Mouse (Mus musculus): Measurements from ENCODE around the gene Nenf. TPM values are rescaled to one million over a fixed set of nuclear protein-coding genes. Genes with fewer than 3 reads are reported as not detected.

Nenf gene
- polyA plus RNA-seq, 1 experiment from 2014 or later, result 74.3 TPM

- Histone ChIP-seq H3K9me3 (replicated peaks; ENCODE audit: control insufficient read depth, low read length) (no peaks in the 10 kb centered on the region), H3K27me3 (ENCODE audit: control insufficient read depth, insufficient read depth, low read length) (no peaks in the 10 kb centered on the region), H3K4me2 (ENCODE audit: low read depth, low read length) (no peak overlapping the region), H3K36me3 (replicated peaks; ENCODE audit: control insufficient read depth, insufficient read depth, low read depth, low read length) (no peaks in the 10 kb centered on the region), H3K27ac (replicated peaks; ENCODE audit: low read depth, low read length) (no peak overlapping the region), H3K4me1 (ENCODE audit: control insufficient read depth, insufficient read depth, low read length) (no peaks in the 10 kb centered on the region), H3K4me3 (ENCODE audit: low read depth, low read length) (no peak overlapping the region), H3K9ac (replicated peaks; ENCODE audit: low read length) (no peak overlapping the region)
- no peak for DNase-seq (ENCODE audit: low spot score)
- no peak for ATAC-seq (replicated peaks; ENCODE audit: insufficient number of reproducible peaks, low FRiP score, low TSS enrichment, low read depth)
- WGBS, result 56% methylated on average over 6 of the region's 6 CpGs
Observed at GRCm38 (mm10) chr1:191304216-191304615, 13.8 kb downstream of the Nenf start.

DNA sequence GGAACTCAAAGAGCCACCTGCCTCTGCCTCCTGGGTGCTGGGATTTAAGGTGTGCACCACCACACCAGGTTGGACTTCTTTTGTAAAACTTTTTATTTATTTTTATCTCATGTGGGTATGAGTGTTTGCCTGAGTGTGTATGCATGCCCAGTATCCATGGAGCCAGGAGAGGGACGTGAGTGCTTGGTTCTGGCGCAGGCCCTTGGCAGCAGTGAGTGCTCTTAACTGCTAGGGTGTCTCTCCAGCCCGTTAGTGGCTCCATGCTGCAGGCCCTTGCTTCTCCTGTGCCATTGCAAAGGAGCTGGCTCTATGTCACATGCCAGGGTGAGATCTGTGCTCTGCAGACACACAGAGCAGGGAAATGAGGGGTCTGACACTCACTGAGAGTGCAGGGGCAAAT lies 14.3 kb downstream of the Nenf start:
- no peak overlapping the region for H3K27ac ChIP-seq (replicated peaks; ENCODE audit: low read depth, low read length)
- WGBS, result 68% methylated on average over 3 of the region's 3 CpGs
- no peak overlapping the region for H3K4me2 ChIP-seq (ENCODE audit: low read depth, low read length)
- no peak overlapping the region for H3K9ac ChIP-seq (replicated peaks; ENCODE audit: low read length)
- ATAC-seq (replicated peaks; ENCODE audit: insufficient number of reproducible peaks, low FRiP score, low TSS enrichment, low read depth), result no peak
- no peaks in the 10 kb centered on the region for H3K36me3 ChIP-seq (replicated peaks; ENCODE audit: control insufficient read depth, insufficient read depth, low read depth, low read length)
- H3K4me3 ChIP-seq (ENCODE audit: low read depth, low read length), result no peak overlapping the region
- no peaks in the 10 kb centered on the region for H3K9me3 ChIP-seq (replicated peaks; ENCODE audit: control insufficient read depth, low read length)
- H3K4me1 ChIP-seq (ENCODE audit: control insufficient read depth, insufficient read depth, low read length), result no peaks in the 10 kb centered on the region
- DNase-seq (ENCODE audit: low spot score), result no peak
- no peaks in the 10 kb centered on the region for H3K27me3 ChIP-seq (ENCODE audit: control insufficient read depth, insufficient read depth, low read length)

GRCm38 (mm10) chr1:191301903-191302302 lies 16.1 kb downstream of the Nenf start:
- ATAC-seq (replicated peaks; ENCODE audit: insufficient number of reproducible peaks, low FRiP score, low TSS enrichment, low read depth) (no peak), DNase-seq (ENCODE audit: low spot score) (no peak)
- Histone ChIP-seq H3K9me3 (replicated peaks; ENCODE audit: control insufficient read depth, low read length) (no peaks in the 10 kb centered on the region), H3K27ac (replicated peaks; ENCODE audit: low read depth, low read length) (no peak overlapping the region), H3K9ac (replicated peaks; ENCODE audit: low read length) (no peak overlapping the region), H3K4me2 (ENCODE audit: low read depth, low read length) (no peak overlapping the region), H3K36me3 (replicated peaks; ENCODE audit: control insufficient read depth, insufficient read depth, low read depth, low read length) (no peaks in the 10 kb centered on the region), H3K27me3 (ENCODE audit: control insufficient read depth, insufficient read depth, low read length) (no peaks in the 10 kb centered on the region), H3K4me3 (ENCODE audit: low read depth, low read length) (no peak overlapping the region), H3K4me1 (ENCODE audit: control insufficient read depth, insufficient read depth, low read length) (no peaks in the 10 kb centered on the region)
- WGBS, result 36% methylated on average over 4 of the region's 4 CpGs

- H3K4me3 ChIP-seq (ENCODE audit: low read depth, low read length), result no peak overlapping the region
- H3K9me3 ChIP-seq (replicated peaks; ENCODE audit: control insufficient read depth, low read length), result no peaks in the 10 kb centered on the region
- H3K27me3 ChIP-seq (ENCODE audit: control insufficient read depth, insufficient read depth, low read length), result no peaks in the 10 kb centered on the region
- DNase-seq (ENCODE audit: low spot score) (peak; percentile 38), ATAC-seq (replicated peaks; ENCODE audit: insufficient number of reproducible peaks, low FRiP score, low TSS enrichment, low read depth) (no peak)
- H3K4me2 ChIP-seq (ENCODE audit: low read depth, low read length), result no peak overlapping the region
- no peak overlapping the region for H3K9ac ChIP-seq (replicated peaks; ENCODE audit: low read length)
- H3K36me3 ChIP-seq (replicated peaks; ENCODE audit: control insufficient read depth, insufficient read depth, low read depth, low read length), result no peaks in the 10 kb centered on the region
- WGBS, result 49% methylated on average over 11 of the region's 11 CpGs
- H3K27ac ChIP-seq (replicated peaks; ENCODE audit: low read depth, low read length), result no peak overlapping the region
- H3K4me1 ChIP-seq (ENCODE audit: control insufficient read depth, insufficient read depth, low read length), result no peaks in the 10 kb centered on the region
Observed at GRCm38 (mm10) chr1:191299215-191299942, 18.6 kb downstream of the Nenf start.

- ATAC-seq (replicated peaks; ENCODE audit: insufficient number of reproducible peaks, low FRiP score, low TSS enrichment, low read depth) (no peak), DNase-seq (ENCODE audit: low spot score) (no peak)
- WGBS, result 90% methylated on average over 4 of the region's 4 CpGs
- Histone ChIP-seq H3K9me3 (replicated peaks; ENCODE audit: control insufficient read depth, low read length) (no peaks in the 10 kb centered on the region), H3K4me1 (ENCODE audit: control insufficient read depth, insufficient read depth, low read length) (no peaks in the 10 kb centered on the region), H3K27me3 (ENCODE audit: control insufficient read depth, insufficient read depth, low read length) (no peaks in the 10 kb centered on the region), H3K9ac (replicated peaks; ENCODE audit: low read length) (no peak overlapping the region), H3K27ac (replicated peaks; ENCODE audit: low read depth, low read length) (no peak overlapping the region), H3K4me2 (ENCODE audit: low read depth, low read length) (no peak overlapping the region), H3K4me3 (ENCODE audit: low read depth, low read length) (no peak overlapping the region), H3K36me3 (replicated peaks; ENCODE audit: control insufficient read depth, insufficient read depth, low read depth, low read length) (no peaks in the 10 kb centered on the region)
Observed at GRCm38 (mm10) chr1:191298304-191298703, 19.7 kb downstream of the Nenf start.

DNA sequence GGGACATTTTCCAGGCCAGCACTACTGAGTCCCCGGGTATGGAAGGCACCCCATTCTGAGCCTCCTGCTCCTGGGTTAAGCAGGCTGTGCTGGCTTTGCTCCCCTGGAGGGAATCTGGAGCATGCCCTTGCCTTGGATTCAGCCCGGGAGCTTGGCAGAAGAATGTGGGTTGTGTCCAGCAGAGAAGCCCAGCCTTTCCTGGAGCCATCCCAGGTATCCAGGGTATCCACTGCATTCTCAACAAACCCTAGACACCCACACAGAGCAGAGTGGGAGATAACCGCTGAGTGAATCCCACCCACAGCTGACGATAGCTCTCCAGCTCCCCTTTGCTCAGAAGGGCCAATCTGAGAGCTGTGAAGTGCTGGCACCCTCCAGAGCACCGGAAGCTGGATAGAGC lies 21.5 kb downstream of the Nenf start:
- Histone ChIP-seq H3K27ac (replicated peaks; ENCODE audit: low read depth, low read length) (no peak overlapping the region), H3K4me1 (ENCODE audit: control insufficient read depth, insufficient read depth, low read length) (no peaks in the 10 kb centered on the region), H3K27me3 (ENCODE audit: control insufficient read depth, insufficient read depth, low read length) (no peaks in the 10 kb centered on the region), H3K9me3 (replicated peaks; ENCODE audit: control insufficient read depth, low read length) (no peaks in the 10 kb centered on the region), H3K9ac (replicated peaks; ENCODE audit: low read length) (no peak overlapping the region), H3K36me3 (replicated peaks; ENCODE audit: control insufficient read depth, insufficient read depth, low read depth, low read length) (no peaks in the 10 kb centered on the region), H3K4me2 (ENCODE audit: low read depth, low read length) (no peak overlapping the region), H3K4me3 (ENCODE audit: low read depth, low read length) (no peak overlapping the region)
- WGBS, result 74% methylated on average over 5 of the region's 5 CpGs
- DNase-seq (ENCODE audit: low spot score) (no peak), ATAC-seq (replicated peaks; ENCODE audit: insufficient number of reproducible peaks, low FRiP score, low TSS enrichment, low read depth) (no peak)

DNA sequence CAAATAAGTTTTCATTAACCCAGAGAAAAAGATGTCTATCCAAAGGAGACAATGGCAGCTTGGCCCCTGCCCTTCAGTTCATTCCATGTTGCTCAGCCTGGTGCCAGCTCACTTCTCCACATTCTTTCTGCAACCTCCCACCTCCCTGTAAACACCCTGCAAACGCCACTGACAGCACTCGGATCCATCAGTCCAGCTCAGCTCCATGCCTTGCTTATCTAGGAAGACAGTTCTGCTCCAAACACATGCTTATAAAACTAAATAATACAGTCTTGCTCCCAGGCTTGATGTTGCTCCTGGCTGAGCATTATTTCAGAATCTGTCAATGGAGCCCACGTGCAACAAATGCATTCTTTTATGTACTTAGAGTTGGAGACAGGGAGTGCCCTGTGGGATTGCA lies 22.2 kb downstream of the Nenf start:
- H3K27me3 ChIP-seq (ENCODE audit: control insufficient read depth, insufficient read depth, low read length), result no peaks in the 10 kb centered on the region
- WGBS, result 44% methylated on average over 3 of the region's 3 CpGs
- no peaks in the 10 kb centered on the region for H3K9me3 ChIP-seq (replicated peaks; ENCODE audit: control insufficient read depth, low read length)
- ATAC-seq (replicated peaks; ENCODE audit: insufficient number of reproducible peaks, low FRiP score, low TSS enrichment, low read depth), result no peak
- H3K9ac ChIP-seq (replicated peaks; ENCODE audit: low read length), result no peak overlapping the region
- H3K36me3 ChIP-seq (replicated peaks; ENCODE audit: control insufficient read depth, insufficient read depth, low read depth, low read length), result no peaks in the 10 kb centered on the region
- no peak for DNase-seq (ENCODE audit: low spot score)
- H3K4me1 ChIP-seq (ENCODE audit: control insufficient read depth, insufficient read depth, low read length), result no peaks in the 10 kb centered on the region
- no peak overlapping the region for H3K4me3 ChIP-seq (ENCODE audit: low read depth, low read length)
- no peak overlapping the region for H3K4me2 ChIP-seq (ENCODE audit: low read depth, low read length)
- no peak overlapping the region for H3K27ac ChIP-seq (replicated peaks; ENCODE audit: low read depth, low read length)

DNA sequence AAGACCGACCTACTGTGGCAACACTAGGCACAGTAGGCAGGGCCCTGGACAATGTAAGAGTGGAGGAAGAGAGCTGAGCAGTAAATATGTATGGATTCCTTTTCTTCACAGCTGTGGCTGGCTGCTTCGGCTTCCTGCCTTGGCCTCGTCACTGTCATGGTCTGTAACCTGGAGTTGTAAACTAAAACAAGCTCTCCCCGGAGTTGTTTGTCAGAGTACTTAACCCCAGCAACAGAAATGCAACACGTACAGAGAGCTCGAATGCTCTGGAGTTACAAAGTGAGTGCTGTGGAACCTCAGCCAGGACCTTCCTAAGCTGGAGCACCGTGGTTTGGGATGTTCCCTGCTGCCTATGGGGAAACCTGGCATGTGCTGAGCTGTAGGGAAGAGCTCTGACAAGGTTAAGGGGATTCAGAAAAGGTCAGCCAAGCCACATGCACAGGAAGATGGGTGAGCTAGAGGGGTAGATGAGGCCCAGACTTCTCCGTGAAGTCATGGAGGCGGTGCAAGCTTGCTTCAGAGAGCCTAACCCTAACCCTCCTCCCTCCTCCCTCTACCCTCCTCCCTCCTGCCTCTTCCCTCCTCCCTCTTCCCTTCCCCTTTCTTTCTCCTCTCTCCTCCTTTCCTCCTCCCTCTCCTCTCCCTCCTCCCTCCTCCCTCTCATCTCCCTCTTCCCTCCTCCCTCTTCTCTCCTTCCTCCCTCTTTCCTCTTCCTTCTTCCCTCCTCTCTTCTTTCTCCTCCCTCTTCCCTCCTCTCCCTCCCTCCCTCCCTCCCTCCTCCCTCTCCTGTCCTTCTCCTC lies 23.8 kb downstream of the Nenf start:
- 67% methylated on average over 9 of the region's 9 CpGs for WGBS
- no peak overlapping the region for H3K27ac ChIP-seq (replicated peaks; ENCODE audit: low read depth, low read length)

More for the DNA sequence above, 23.8 kb downstream of the Nenf start:
- H3K4me3 ChIP-seq (ENCODE audit: low read depth, low read length), result no peak overlapping the region
- H3K9me3 ChIP-seq (replicated peaks; ENCODE audit: control insufficient read depth, low read length), result no peaks in the 10 kb centered on the region
- no peak overlapping the region for H3K4me2 ChIP-seq (ENCODE audit: low read depth, low read length)
- H3K36me3 ChIP-seq (replicated peaks; ENCODE audit: control insufficient read depth, insufficient read depth, low read depth, low read length), result no peaks in the 10 kb centered on the region
- no peaks in the 10 kb centered on the region for H3K4me1 ChIP-seq (ENCODE audit: control insufficient read depth, insufficient read depth, low read length)
- H3K27me3 ChIP-seq (ENCODE audit: control insufficient read depth, insufficient read depth, low read length), result no peaks in the 10 kb centered on the region
- no peak overlapping the region for H3K9ac ChIP-seq (replicated peaks; ENCODE audit: low read length)
- DNase-seq (ENCODE audit: low spot score), result no peak
- ATAC-seq (replicated peaks; ENCODE audit: insufficient number of reproducible peaks, low FRiP score, low TSS enrichment, low read depth), result no peak
